Mouse (Mus musculus) E14TG2a.4 (cell line): ENCODE measurements at regions not wholly inside any gene's neighbourhood (a gene's known extent, or its start where the extent isn't known, plus 50 kb on each side); places are given as distances from the start of the nearest gene placed in this dataset.

Experiments
- CTCF ChIP-seq: conservative IDR thresholded peaks from 2 replicates; pipeline ENCODE4 v1.5.1; 2014; ENCODE audit warnings: low read length
- NANOG ChIP-seq: IDR thresholded peaks from 2 replicates; pipeline ENCODE4 v1.6.1; 2014; ENCODE audit warnings: borderline replicate concordance, low read length, mixed read lengths
- POU5F1 ChIP-seq: IDR thresholded peaks from 2 replicates; pipeline ENCODE4 v1.6.1; 2014; ENCODE audit warnings: low read length, borderline replicate concordance

- TF ChIP-seq CTCF (no peak), NANOG (no peak), POU5F1 (no peak)
These were observed 208.8 kb downstream of the Galc start for GRCm38 (mm10) chr12:98050500-98050899.
